Mouse (Mus musculus) spleen, adult 2 months (tissue): ENCODE data around the gene Slc24a3.

Experiments used
- CTCF ChIP-seq: fragments of 200-500 bp; IDR thresholded peaks from 2 replicates; pipeline ENCODE4 v1.5.1; 2011; ENCODE audit warnings: mild to moderate bottlenecking, inconsistent platforms; ENCODE audit not compliant: insufficient read depth, insufficient read length, insufficient replicate concordance; ENCODE audit errors: extremely low read depth
- POLR2A ChIP-seq: fragments of 200-500 bp; IDR thresholded peaks from 2 replicates; pipeline ENCODE4 v1.6.1; 2011; ENCODE audit warnings: low read depth, low read length, inconsistent platforms

DNA sequence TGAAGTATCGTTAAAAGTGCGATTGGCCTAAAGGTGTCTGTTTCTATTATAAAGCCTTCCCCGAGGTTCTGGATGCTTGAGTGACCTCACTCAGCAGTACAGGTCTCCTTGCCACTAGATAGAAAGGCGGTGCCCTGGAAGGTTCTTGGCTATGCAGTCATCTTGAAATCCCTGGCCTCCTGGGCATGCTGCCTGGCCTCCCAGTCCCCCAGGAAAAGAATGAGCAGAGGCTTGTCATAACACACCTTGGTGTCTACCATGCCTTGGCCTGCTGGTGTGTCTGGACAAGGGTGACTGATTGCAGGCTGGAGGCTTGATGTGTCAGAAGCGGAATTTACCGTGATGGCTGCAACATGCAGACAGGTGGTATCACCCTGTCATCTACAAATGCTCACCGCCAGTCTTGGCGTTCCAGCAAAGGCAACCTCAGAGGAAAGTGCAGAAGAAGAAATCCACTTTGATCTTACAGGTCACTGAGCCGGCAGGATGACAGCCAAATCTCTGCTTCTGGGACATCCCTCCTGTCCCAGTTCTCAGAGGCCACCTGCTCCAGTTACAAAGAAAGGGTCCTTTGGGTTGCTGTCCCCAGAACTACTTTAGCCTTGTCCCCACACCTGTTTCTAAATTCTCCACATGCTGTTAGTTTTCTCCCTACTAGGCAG is 106.6 kb downstream of the Slc24a3 start:
- TF ChIP-seq POLR2A = no peak
- TF ChIP-seq CTCF = no peak
